Mouse (Mus musculus): ENCODE results near the gene Gm20388. TPM values are rescaled to one million over a fixed set of nuclear protein-coding genes. Genes with fewer than 3 reads are reported as not detected.

Gm20388 gene
- polyA plus RNA-seq, 1 experiment: 10.6 TPM

- Histone ChIP-seq H3K27ac (ENCODE audit: control insufficient read depth, insufficient read depth, low read depth, low read length, poor library complexity) (peak overlapping the region; percentile 4), H3K4me1 (ENCODE audit: control insufficient read depth, insufficient read depth, low read length) (peaks cover 17% of the 10 kb centered on the region), H3K4me3 (replicated peaks; ENCODE audit: control insufficient read depth, low read depth, low read length) (no peak overlapping the region)
- TF ChIP-seq POLR2A (IDR thresholded peaks at IDR 0.05; ENCODE audit: borderline replicate concordance, control insufficient read depth, low read depth, low read length) (no peak), CTCF (IDR thresholded peaks at IDR 0.05; ENCODE audit: control insufficient read depth, insufficient read depth, low read length) (no peak)
- 33% methylated on average over 12 of the region's 12 CpGs for WGBS
Observed at GRCm38 (mm10) chr8:122712411-122713156, 2801.9 kb downstream of the Gm20388 start.

DNA sequence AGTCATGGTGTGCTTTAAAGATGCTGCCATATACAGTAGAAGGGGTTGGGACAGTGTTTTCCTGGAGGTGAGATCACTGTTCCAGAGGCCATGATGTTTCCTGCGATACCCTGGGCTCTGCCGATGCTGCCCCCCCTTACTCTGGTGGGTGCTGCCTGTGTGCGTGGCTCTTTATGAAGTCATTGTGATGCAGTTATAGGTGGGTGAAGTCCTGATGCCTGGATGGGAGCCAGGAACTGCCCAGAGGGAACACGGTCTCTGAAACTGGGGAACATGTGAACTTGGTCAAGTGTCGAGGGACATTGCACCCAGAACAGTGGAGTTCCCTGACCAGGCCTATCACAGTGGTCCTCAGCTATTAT lies 2802.5 kb downstream of the Gm20388 start:
- WGBS: 67% methylated on average over 5 of the region's 5 CpGs
- Histone ChIP-seq H3K4me3 (replicated peaks; ENCODE audit: control insufficient read depth, low read depth, low read length) (no peak overlapping the region), H3K27ac (ENCODE audit: control insufficient read depth, insufficient read depth, low read depth, low read length, poor library complexity) (no peak overlapping the region), H3K4me1 (ENCODE audit: control insufficient read depth, insufficient read depth, low read length) (peaks cover 19% of the 10 kb centered on the region)
- TF ChIP-seq POLR2A (IDR thresholded peaks at IDR 0.05; ENCODE audit: borderline replicate concordance, control insufficient read depth, low read depth, low read length) (no peak), CTCF (IDR thresholded peaks at IDR 0.05; ENCODE audit: control insufficient read depth, insufficient read depth, low read length) (no peak)

DNA sequence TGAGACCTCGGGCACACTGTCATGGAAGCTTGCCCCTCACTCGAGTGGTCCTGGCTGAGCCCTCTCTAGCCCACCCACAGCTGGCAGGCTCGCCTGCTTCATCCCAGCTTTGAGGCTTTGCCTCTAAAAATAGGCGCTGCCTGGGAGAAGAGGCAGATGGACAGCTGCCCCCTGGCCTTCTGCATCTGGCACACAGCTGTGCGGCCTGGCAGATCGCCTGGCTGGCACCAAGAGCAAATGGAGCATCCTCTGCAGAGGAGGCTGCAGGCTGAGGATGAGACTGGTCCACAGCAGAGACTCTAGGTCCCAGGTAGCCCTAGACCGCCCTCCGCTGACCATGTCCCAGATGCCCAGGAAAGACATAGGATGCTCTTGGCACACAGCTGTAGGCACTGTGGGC lies 2805.9 kb downstream of the Gm20388 start:
- peaks cover 17% of the 10 kb centered on the region for H3K4me1 ChIP-seq (ENCODE audit: control insufficient read depth, insufficient read depth, low read length)
- WGBS: 82% methylated on average over 8 of the region's 8 CpGs

GRCm38 (mm10) chr8:122717869-122718509 lies 2807.3 kb downstream of the Gm20388 start:
- TF ChIP-seq POLR2A (IDR thresholded peaks at IDR 0.05; ENCODE audit: borderline replicate concordance, control insufficient read depth, low read depth, low read length): no peak
- no peak for TF ChIP-seq CTCF (IDR thresholded peaks at IDR 0.05; ENCODE audit: control insufficient read depth, insufficient read depth, low read length)
- Histone ChIP-seq H3K4me3 (replicated peaks; ENCODE audit: control insufficient read depth, low read depth, low read length) (no peak overlapping the region), H3K27ac (ENCODE audit: control insufficient read depth, insufficient read depth, low read depth, low read length, poor library complexity) (no peak overlapping the region), H3K4me1 (ENCODE audit: control insufficient read depth, insufficient read depth, low read length) (peaks cover 11% of the 10 kb centered on the region)
- 49% methylated on average over 10 of the region's 10 CpGs for WGBS

More for the DNA sequence above, 2805.9 kb downstream of the Gm20388 start:
- no peak for TF ChIP-seq POLR2A (IDR thresholded peaks at IDR 0.05; ENCODE audit: borderline replicate concordance, control insufficient read depth, low read depth, low read length)
- TF ChIP-seq CTCF (IDR thresholded peaks at IDR 0.05; ENCODE audit: control insufficient read depth, insufficient read depth, low read length): no peak
- no peak overlapping the region for H3K27ac ChIP-seq (ENCODE audit: control insufficient read depth, insufficient read depth, low read depth, low read length, poor library complexity)
- no peak overlapping the region for H3K4me3 ChIP-seq (replicated peaks; ENCODE audit: control insufficient read depth, low read depth, low read length)

DNA sequence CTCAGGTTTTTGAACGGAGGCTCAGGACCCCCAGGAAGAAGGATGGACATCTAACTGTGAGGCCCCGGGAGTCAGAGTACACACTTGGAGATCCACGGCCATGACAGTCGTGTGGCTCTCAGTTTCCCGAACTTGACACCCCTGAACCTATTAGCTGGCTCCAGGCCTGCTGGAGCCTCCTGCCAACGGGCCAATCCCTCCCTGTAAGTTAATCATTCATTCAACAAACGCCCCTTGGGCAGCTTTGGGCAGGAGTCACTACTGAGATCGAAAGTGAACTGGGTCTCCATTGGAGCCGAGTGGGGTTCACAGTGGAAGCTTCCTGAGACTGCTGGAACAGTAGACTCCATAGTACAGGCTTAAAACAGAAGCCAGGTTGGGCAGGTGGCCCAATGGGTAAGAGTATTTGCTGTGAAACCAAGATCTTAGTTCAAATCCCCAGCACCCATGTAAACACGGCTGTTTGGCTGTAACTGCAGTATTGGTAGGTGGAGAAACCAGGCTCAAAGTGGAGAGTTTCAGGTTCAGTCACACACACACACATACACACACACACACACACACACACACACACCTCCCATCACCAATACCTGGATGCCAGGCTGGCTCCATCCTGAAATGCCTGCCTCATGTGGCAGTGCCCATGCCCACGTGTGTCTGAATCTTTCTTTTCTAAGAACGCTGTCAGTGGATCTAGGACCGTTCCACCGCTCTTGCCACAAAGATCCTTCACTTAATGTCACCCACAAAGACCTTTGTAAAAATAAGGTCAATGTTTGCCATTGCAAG lies 2808.3 kb downstream of the Gm20388 start:
- 69% methylated on average over 14 of the region's 14 CpGs for WGBS

DNA sequence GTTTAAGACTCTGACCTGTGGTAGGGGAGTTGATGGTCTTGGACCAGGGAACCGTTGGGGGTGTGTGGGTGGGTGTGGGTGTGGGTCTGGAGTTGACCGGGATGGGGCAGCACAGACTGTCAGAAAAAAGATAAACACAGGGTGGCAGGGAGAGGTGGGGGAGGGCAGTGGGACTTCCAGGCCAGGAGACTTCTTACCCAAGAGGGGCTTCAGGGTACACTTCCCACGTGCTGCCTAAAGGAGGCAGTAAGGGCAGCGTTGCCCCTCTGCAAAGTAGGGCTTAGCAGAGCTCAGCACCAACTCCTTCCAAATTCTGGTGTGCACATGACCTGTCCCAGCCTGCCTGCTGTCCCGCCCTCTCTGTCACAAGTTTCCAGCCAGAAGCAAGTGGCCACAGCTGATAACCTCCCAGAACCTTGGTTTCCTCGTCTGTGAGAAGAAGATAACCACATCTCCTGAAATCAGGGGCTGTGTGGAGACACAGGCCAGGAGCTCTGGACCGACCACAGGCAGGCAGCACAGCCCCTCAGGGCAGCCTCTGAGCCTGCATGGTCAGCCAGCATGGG lies 2808.9 kb downstream of the Gm20388 start:
- H3K4me1 ChIP-seq (ENCODE audit: control insufficient read depth, insufficient read depth, low read length): peaks cover 11% of the 10 kb centered on the region
- H3K27ac ChIP-seq (ENCODE audit: control insufficient read depth, insufficient read depth, low read depth, low read length, poor library complexity): peak overlapping the region; percentile 77
- H3K4me3 ChIP-seq (replicated peaks; ENCODE audit: control insufficient read depth, low read depth, low read length): peak overlapping the region; percentile 12
- WGBS: 9% methylated on average over 7 of the region's 7 CpGs
- 0 out of 2 replicates have a peak, but pooled peaks have one; percentile 11 for TF ChIP-seq CTCF (IDR thresholded peaks at IDR 0.05; ENCODE audit: control insufficient read depth, insufficient read depth, low read length)
- no peak for TF ChIP-seq POLR2A (IDR thresholded peaks at IDR 0.05; ENCODE audit: borderline replicate concordance, control insufficient read depth, low read depth, low read length)

More for the DNA sequence above, 2808.3 kb downstream of the Gm20388 start:
- H3K4me3 ChIP-seq (replicated peaks; ENCODE audit: control insufficient read depth, low read depth, low read length): no peak overlapping the region
- TF ChIP-seq POLR2A (IDR thresholded peaks at IDR 0.05; ENCODE audit: borderline replicate concordance, control insufficient read depth, low read depth, low read length): no peak
- TF ChIP-seq CTCF (IDR thresholded peaks at IDR 0.05; ENCODE audit: control insufficient read depth, insufficient read depth, low read length): no peak
- peak overlapping the region; percentile 43; the same call in 1 of the 2 replicates for H3K27ac ChIP-seq (ENCODE audit: control insufficient read depth, insufficient read depth, low read depth, low read length, poor library complexity)
- H3K4me1 ChIP-seq (ENCODE audit: control insufficient read depth, insufficient read depth, low read length): peaks cover 11% of the 10 kb centered on the region

- no peak for TF ChIP-seq CTCF (IDR thresholded peaks at IDR 0.05; ENCODE audit: control insufficient read depth, insufficient read depth, low read length)
- no peak for TF ChIP-seq POLR2A (IDR thresholded peaks at IDR 0.05; ENCODE audit: borderline replicate concordance, control insufficient read depth, low read depth, low read length)
- H3K4me1 ChIP-seq (ENCODE audit: control insufficient read depth, insufficient read depth, low read length): peaks cover 11% of the 10 kb centered on the region
- H3K4me3 ChIP-seq (replicated peaks; ENCODE audit: control insufficient read depth, low read depth, low read length): no peak overlapping the region
Observed at GRCm38 (mm10) chr8:122720070-122720729, 2809.6 kb downstream of the Gm20388 start.

More at GRCm38 (mm10) chr8:122720070-122720729, 2809.6 kb downstream of the Gm20388 start:
- peak overlapping the region; percentile 80 for H3K27ac ChIP-seq (ENCODE audit: control insufficient read depth, insufficient read depth, low read depth, low read length, poor library complexity)
- WGBS: 3% methylated on average over 25 of the region's 25 CpGs

All from bone marrow, adult 2 months (tissue).